Mouse (Mus musculus) urinary bladder, postnatal 25 days (tissue): ENCODE results near the gene Slc28a1.
A peak's percentile ranks its signal among the peaks of the same experiment; 100 is the strongest.

Experiments
- DNase-seq: peaks from one replicate; pipeline ENCODE4 v3.0.0; 2022; ENCODE audit warnings: low spot score

Slc28a1 gene

GRCm38 (mm10) chr7:81212697-81213346, 98.2 kb downstream of the Slc28a1 start:
- DNase-seq, result peak; percentile 95

GRCm38 (mm10) chr7:81213347-81214152, 99.0 kb downstream of the Slc28a1 start, which contains the start of gene Pde8a:
Gene Pde8a (plus strand): TSS chr7:81213596.
- DNase-seq, result peak; percentile 24

GRCm38 (mm10) chr7:81214153-81214907, 99.7 kb downstream of the Slc28a1 start:
- no peak for DNase-seq

GRCm38 (mm10) chr7:81215950-81216349, 101.4 kb downstream of the Slc28a1 start:
- no peak for DNase-seq

- no peak for DNase-seq
Measured at GRCm38 (mm10) chr7:81219321-81219720, 104.7 kb downstream of the Slc28a1 start.
